Mouse (Mus musculus) G1E (cell line): ENCODE data around the gene Armcx5. TPM values are rescaled to one million over a fixed set of nuclear protein-coding genes. Genes with fewer than 3 reads are reported as not detected.
"Not testable (repeated sequence)": the region's sequence is repeated elsewhere in the genome, so short reads cannot be mapped to it uniquely, and the experiment has no call there.

Experiments
- ATAC-seq: 2 replicates; pipeline ENCODE4 v1.8.0; 2016; ENCODE audit warnings: mild to moderate bottlenecking; ENCODE audit not compliant: insufficient number of reproducible peaks, poor library complexity, low FRiP score, severe bottlenecking; ENCODE audit errors: extremely low read depth
- DNase-seq: peaks from one replicate; pipeline ENCODE4 v3.0.0; 2012; ENCODE audit warnings: low spot score
- H3K27me3 ChIP-seq: 2 replicates; pipeline ENCODE4 v1.6.1; 2012; ENCODE audit warnings: mild to moderate bottlenecking, low read length, inconsistent platforms; ENCODE audit not compliant: insufficient read depth
- H3K36me3 ChIP-seq: replicated peaks from 2 replicates; pipeline ENCODE3; 2012; ENCODE audit warnings: mild to moderate bottlenecking, inconsistent platforms
- H3K4me1 ChIP-seq: 2 replicates; pipeline ENCODE4 v1.6.1; 2012; ENCODE audit warnings: low read depth, low read length, inconsistent platforms, mixed read lengths; ENCODE audit not compliant: insufficient read depth
- H3K4me3 ChIP-seq: 2 replicates; pipeline ENCODE4 v1.5.1; 2012; ENCODE audit warnings: low read depth, mild to moderate bottlenecking, inconsistent platforms, low read length, moderate library complexity, mixed read lengths
- H3K9me3 ChIP-seq: replicated peaks from 2 replicates; pipeline ENCODE4 v1.6.1; 2012; ENCODE audit warnings: inconsistent platforms
- CTCF ChIP-seq: IDR thresholded peaks from 2 replicates; pipeline ENCODE4 v1.5.1; 2012; ENCODE audit warnings: low read depth, low read length, inconsistent platforms, mixed read lengths
- GATA1 ChIP-seq: IDR thresholded peaks from 2 replicates; pipeline ENCODE4 v1.6.1; 2012; ENCODE audit warnings: borderline replicate concordance, low read length, inconsistent platforms, mixed read lengths
- GATA2 ChIP-seq: IDR thresholded peaks from 2 replicates; pipeline ENCODE4 v1.6.1; 2012; ENCODE audit warnings: low read depth, low read length, inconsistent platforms, borderline replicate concordance
- POLR2AphosphoS5 ChIP-seq: IDR thresholded peaks from 2 replicates; pipeline ENCODE4 v1.6.1; 2012; ENCODE audit warnings: low read depth, low read length, inconsistent platforms; ENCODE audit not compliant: insufficient replicate concordance
- TAL1 ChIP-seq: conservative IDR thresholded peaks from 2 replicates; pipeline ENCODE4 v1.6.1; 2012; ENCODE audit warnings: low read depth, low read length, inconsistent platforms, mixed read lengths
- polyA plus RNA-seq: library from polyadenylated mRNA; stranded (reverse); fragments of >175 nt; gene quantifications from 2 replicates; pipeline ENCODE4 v1.2.3, GENCODE M21; 2012
- total RNA-seq, 2 experiments: library from RNA; stranded (forward) in 1 of 2; stranded (reverse) in 1 of 2; fragments of 200-1000 nt in 1 of 2; fragments of >200 nt in 1 of 2; fragmentation: Nextera tagmentation in 1 of 2; gene quantifications; 2 replicates each; pipeline ENCODE4 v1.2.3; 2014 to 2017

Armcx5 gene
- total and polyA plus RNA-seq, 3 experiments = 1.1 to 17.8 (median 8.8) TPM

- TF ChIP-seq POLR2AphosphoS5 (no peak), GATA1 (no peak), GATA2 (no peak), CTCF (no peak), TAL1 (no peak)
- H3K4me3 ChIP-seq = no peak overlapping the region
- H3K36me3 ChIP-seq = peaks cover under 1% of the 10 kb centered on the region
- ATAC-seq = no peak
- no peaks in the 10 kb centered on the region for H3K27me3 ChIP-seq
- no peaks in the 10 kb centered on the region for H3K9me3 ChIP-seq
- peaks cover 8% of the 10 kb centered on the region for H3K4me1 ChIP-seq
- no peak for DNase-seq
Measured at GRCm38 (mm10) chrX:135738730-135739520, 3.6 kb upstream of the Armcx5 start.

GRCm38 (mm10) chrX:135743056-135743355 is 473 bp downstream of the Armcx5 start:
- Histone ChIP-seq H3K27me3 (no peaks in the 10 kb centered on the region), H3K4me3 (peak overlapping the region; percentile 76), H3K9me3 (no peaks in the 10 kb centered on the region), H3K36me3 (peaks cover 21% of the 10 kb centered on the region), H3K4me1 (peaks cover 15% of the 10 kb centered on the region)
- TF ChIP-seq CTCF (no peak), POLR2AphosphoS5 (no peak), GATA1 (no peak), GATA2 (no peak), TAL1 (no peak)
- ATAC-seq (no peak), DNase-seq (no peak)

GRCm38 (mm10) chrX:135745376-135745775 is 2.8 kb downstream of the Armcx5 start:
- peaks cover 15% of the 10 kb centered on the region for H3K4me1 ChIP-seq
- not testable (repeated sequence) for ATAC-seq

GRCm38 (mm10) chrX:135752832-135753231 is 10.3 kb downstream of the Armcx5 start:
- ATAC-seq = peak; percentile 45; the same call in 1 of the 2 replicates
- H3K9me3 ChIP-seq = no peaks in the 10 kb centered on the region
- TF ChIP-seq CTCF = peak; percentile 37; the same call in 1 of the 2 replicates
- TF ChIP-seq TAL1 = no peak
- TF ChIP-seq POLR2AphosphoS5 = no peak
- no peak for TF ChIP-seq GATA2
- no peak for TF ChIP-seq GATA1
- H3K4me3 ChIP-seq = no peak overlapping the region
- no peak for DNase-seq
- H3K36me3 ChIP-seq = peaks cover 25% of the 10 kb centered on the region
- no peaks in the 10 kb centered on the region for H3K4me1 ChIP-seq
- H3K27me3 ChIP-seq = no peaks in the 10 kb centered on the region

More at GRCm38 (mm10) chrX:135745376-135745775, 2.8 kb downstream of the Armcx5 start:
- H3K4me3 ChIP-seq, DNase-seq, H3K9me3 ChIP-seq, H3K27me3 ChIP-seq: not testable (repeated sequence)
- peaks cover 23% of the 10 kb centered on the region for H3K36me3 ChIP-seq

- Histone ChIP-seq H3K4me1 (no peaks in the 10 kb centered on the region), H3K27me3 (no peaks in the 10 kb centered on the region), H3K36me3 (peaks cover 40% of the 10 kb centered on the region), H3K4me3 (no peak overlapping the region), H3K9me3 (no peaks in the 10 kb centered on the region)
- TF ChIP-seq TAL1 (no peak), GATA2 (no peak), CTCF (no peak), GATA1 (no peak)
- no peak; the same call in 1 of the 2 replicates for ATAC-seq
- DNase-seq = no peak
Measured at GRCm38 (mm10) chrX:135761707-135762106, 19.2 kb downstream of the Armcx5 start.

- H3K9me3 ChIP-seq = no peaks in the 10 kb centered on the region
- H3K36me3 ChIP-seq = peaks cover 8% of the 10 kb centered on the region
- TF ChIP-seq TAL1 = no peak
- TF ChIP-seq GATA2 = no peak
- TF ChIP-seq POLR2AphosphoS5 = no peak
- TF ChIP-seq CTCF = no peak
- TF ChIP-seq GATA1 = no peak
- ATAC-seq = no peak
- H3K27me3 ChIP-seq = no peaks in the 10 kb centered on the region
- no peak overlapping the region for H3K4me3 ChIP-seq
- peaks cover 2% of the 10 kb centered on the region; the same call in 1 of the 2 replicates for H3K4me1 ChIP-seq
- DNase-seq = no peak
Measured at GRCm38 (mm10) chrX:135768043-135768548, 25.6 kb downstream of the Armcx5 start.
